Mouse (Mus musculus): ENCODE results near the gene Hebp2. TPM values are rescaled to one million over a fixed set of nuclear protein-coding genes. Genes with fewer than 3 reads are reported as not detected.

The Hebp2 gene
- polyA plus RNA-seq, 1 experiment from 2014 or later = 10.8 TPM

DNA sequence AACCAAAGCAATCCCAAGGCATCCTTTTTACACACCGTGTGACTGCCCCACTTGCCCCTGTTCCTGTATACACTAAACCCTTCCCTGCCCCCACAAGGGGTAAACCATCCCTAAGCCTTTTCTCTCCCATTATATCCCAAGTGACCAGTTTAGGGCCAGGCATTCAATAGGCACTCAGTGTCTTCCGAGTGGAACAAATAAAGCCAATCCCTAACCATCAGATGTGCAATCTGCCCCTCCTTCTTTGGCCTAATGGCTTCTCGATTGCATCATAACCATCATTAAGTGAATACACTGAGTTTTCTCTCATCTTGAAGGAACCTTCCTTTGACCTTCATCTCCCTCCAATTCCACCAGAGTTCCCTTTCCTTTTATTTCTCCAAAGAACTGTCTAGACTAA is 43.9 kb downstream of the Hebp2 start:
- Histone ChIP-seq H3K27ac (ENCODE audit: low read length) (no peak overlapping the region), H3K4me3 (ENCODE audit: low read depth, low read length) (no peak overlapping the region), H3K36me3 (ENCODE audit: control insufficient read depth, insufficient read depth, low read length) (no peaks in the 10 kb centered on the region), H3K4me1 (ENCODE audit: control insufficient read depth, insufficient read depth, low read length) (peaks cover 17% of the 10 kb centered on the region; the same call in 1 of the 2 replicates), H3K27me3 (ENCODE audit: control insufficient read depth, insufficient read depth, low read depth, low read length) (no peaks in the 10 kb centered on the region), H3K9me3 (replicated peaks; ENCODE audit: control insufficient read depth, low read length, poor library complexity, severe bottlenecking) (no peaks in the 10 kb centered on the region), H3K9ac (ENCODE audit: low read depth, low read length) (no peak overlapping the region), H3K4me2 (ENCODE audit: low read length) (no peak overlapping the region)
- no peak for ATAC-seq
- WGBS = 61% methylated on average over 3 of the region's 3 CpGs

DNA sequence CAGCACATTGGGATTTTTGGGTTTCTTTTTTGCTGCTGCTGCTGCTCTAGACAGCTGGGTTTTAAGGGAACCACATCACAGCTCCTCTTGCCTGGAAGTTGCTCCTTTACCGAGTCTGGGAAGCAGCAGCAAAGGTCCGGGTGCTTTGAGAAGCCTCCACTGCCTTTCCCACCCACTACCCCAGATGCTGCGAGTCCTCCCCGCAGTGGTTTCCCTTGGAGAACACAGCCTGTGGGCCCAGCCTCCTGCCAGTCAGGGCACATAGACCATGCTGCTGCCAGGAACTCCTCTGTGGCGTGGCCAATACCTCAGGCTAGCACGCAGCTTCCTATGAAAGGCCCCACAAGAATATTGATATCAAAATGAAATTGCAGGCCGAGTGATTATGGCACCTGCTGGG is 48.8 kb downstream of the Hebp2 start:
- WGBS = 74% methylated on average over 7 of the region's 7 CpGs
- Histone ChIP-seq H3K4me2 (ENCODE audit: low read length) (no peak overlapping the region), H3K27ac (ENCODE audit: low read length) (no peak overlapping the region), H3K36me3 (ENCODE audit: control insufficient read depth, insufficient read depth, low read length) (no peaks in the 10 kb centered on the region), H3K27me3 (ENCODE audit: control insufficient read depth, insufficient read depth, low read depth, low read length) (no peaks in the 10 kb centered on the region), H3K9me3 (replicated peaks; ENCODE audit: control insufficient read depth, low read length, poor library complexity, severe bottlenecking) (no peaks in the 10 kb centered on the region), H3K9ac (ENCODE audit: low read depth, low read length) (no peak overlapping the region), H3K4me3 (ENCODE audit: low read depth, low read length) (no peak overlapping the region), H3K4me1 (ENCODE audit: control insufficient read depth, insufficient read depth, low read length) (0 out of 2 replicates have a peak, but pooled peaks cover 4% of the 10 kb centered on the region)
- ATAC-seq = no peak

DNA sequence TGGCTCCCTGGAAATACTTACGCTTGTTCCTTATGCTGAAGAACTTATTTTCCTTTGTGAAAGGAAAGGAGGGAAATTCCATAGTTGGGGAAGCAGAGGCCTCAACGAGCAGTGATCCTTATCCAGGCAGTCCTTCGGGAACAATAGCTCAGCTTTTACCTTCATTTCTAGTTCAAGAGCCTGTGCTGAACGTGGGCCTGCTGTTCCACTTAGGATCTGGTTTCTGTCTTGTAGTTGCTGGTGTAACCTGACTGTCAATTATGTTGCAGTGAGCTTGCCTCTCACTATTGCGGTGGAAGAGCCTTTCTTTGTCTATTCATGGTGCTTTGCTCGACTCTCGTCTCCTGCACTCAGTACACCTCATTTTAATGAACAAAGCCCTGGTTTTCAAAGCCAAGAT is 51.6 kb downstream of the Hebp2 start:
- Histone ChIP-seq H3K4me2 (ENCODE audit: low read length) (no peak overlapping the region), H3K4me1 (ENCODE audit: control insufficient read depth, insufficient read depth, low read length) (0 out of 2 replicates have a peak, but pooled peaks cover 4% of the 10 kb centered on the region), H3K9me3 (replicated peaks; ENCODE audit: control insufficient read depth, low read length, poor library complexity, severe bottlenecking) (no peaks in the 10 kb centered on the region), H3K27me3 (ENCODE audit: control insufficient read depth, insufficient read depth, low read depth, low read length) (no peaks in the 10 kb centered on the region), H3K4me3 (ENCODE audit: low read depth, low read length) (no peak overlapping the region), H3K27ac (ENCODE audit: low read length) (no peak overlapping the region), H3K36me3 (ENCODE audit: control insufficient read depth, insufficient read depth, low read length) (no peaks in the 10 kb centered on the region), H3K9ac (ENCODE audit: low read depth, low read length) (no peak overlapping the region)
- no peak for ATAC-seq
- 43% methylated on average over 7 of the region's 7 CpGs for WGBS

DNA sequence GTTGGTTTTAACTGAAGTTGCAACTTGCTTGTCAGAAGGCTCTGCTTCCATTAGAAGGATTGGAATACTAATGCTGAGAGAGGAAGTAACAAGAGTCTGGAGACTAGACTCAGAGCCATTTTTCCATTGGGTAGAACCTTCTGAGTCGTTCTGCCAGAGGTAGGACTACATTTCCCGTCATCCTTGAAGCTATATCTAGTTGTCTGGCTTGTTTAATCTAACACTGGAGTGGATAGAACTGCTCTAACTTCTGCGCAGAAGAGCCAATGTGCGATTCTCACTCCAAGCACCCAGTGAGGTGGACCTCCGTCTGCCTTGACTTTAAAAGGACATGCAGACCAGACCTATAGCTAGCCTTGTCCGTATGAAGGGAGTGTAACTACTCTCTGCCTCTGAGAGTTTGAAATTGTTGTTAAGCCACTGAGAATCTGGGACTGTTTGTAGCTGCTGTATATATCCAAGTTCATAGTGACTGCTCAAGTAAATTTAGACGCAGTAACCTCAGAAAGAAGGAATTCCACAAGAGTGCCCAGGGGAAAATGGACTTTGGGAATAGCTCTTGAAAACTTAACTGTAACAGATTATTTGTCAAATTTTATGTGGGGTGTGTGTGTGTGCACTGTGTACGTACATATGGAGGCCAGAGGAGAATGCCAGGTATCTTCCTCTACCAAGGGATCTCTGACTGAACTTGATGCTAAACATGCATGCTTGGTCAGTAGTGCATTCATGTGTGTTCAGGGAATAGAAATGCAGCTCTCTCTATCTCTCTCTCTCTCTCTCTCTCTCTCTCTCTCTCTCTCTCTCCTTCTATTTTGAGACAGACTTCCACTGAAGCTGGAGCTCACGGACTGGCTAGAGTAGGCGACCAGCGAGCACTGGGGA is 52.6 kb downstream of the Hebp2 start:
- H3K9me3 ChIP-seq (replicated peaks; ENCODE audit: control insufficient read depth, low read length, poor library complexity, severe bottlenecking) = no peaks in the 10 kb centered on the region
- no peak overlapping the region for H3K9ac ChIP-seq (ENCODE audit: low read depth, low read length)
- WGBS = 92% methylated on average over 11 of the region's 11 CpGs

DNA sequence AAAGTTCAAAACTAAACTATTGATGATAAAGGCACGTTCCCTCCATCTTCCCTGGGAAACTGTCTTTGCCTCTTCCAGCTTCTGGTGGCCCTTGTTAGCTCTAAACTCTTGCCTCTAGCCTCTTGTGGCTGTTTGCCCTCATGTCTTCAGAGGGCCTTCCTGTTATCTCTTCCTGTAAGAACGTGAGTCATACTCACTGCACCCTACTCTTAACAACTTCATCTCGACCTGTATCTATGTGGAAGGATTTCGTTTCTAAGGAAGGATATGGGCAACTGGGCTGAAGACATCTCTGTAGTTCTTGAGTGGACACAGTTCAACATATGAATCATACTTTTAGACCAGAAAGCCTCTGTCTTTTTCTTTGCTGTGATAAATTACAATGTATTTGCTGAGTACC is 53.9 kb downstream of the Hebp2 start:
- Histone ChIP-seq H3K4me1 (ENCODE audit: control insufficient read depth, insufficient read depth, low read length) (no peaks in the 10 kb centered on the region), H3K9me3 (replicated peaks; ENCODE audit: control insufficient read depth, low read length, poor library complexity, severe bottlenecking) (no peaks in the 10 kb centered on the region), H3K27me3 (ENCODE audit: control insufficient read depth, insufficient read depth, low read depth, low read length) (no peaks in the 10 kb centered on the region), H3K9ac (ENCODE audit: low read depth, low read length) (no peak overlapping the region), H3K4me2 (ENCODE audit: low read length) (no peak overlapping the region), H3K27ac (ENCODE audit: low read length) (no peak overlapping the region), H3K36me3 (ENCODE audit: control insufficient read depth, insufficient read depth, low read length) (no peaks in the 10 kb centered on the region), H3K4me3 (ENCODE audit: low read depth, low read length) (no peak overlapping the region)
- ATAC-seq = no peak
- 87% methylated on average over 4 of the region's 4 CpGs for WGBS

More for the DNA sequence above, 52.6 kb downstream of the Hebp2 start:
- Histone ChIP-seq H3K36me3 (ENCODE audit: control insufficient read depth, insufficient read depth, low read length) (no peaks in the 10 kb centered on the region), H3K27ac (ENCODE audit: low read length) (no peak overlapping the region), H3K4me3 (ENCODE audit: low read depth, low read length) (no peak overlapping the region), H3K4me2 (ENCODE audit: low read length) (no peak overlapping the region), H3K27me3 (ENCODE audit: control insufficient read depth, insufficient read depth, low read depth, low read length) (no peaks in the 10 kb centered on the region), H3K4me1 (ENCODE audit: control insufficient read depth, insufficient read depth, low read length) (0 out of 2 replicates have a peak, but pooled peaks cover 4% of the 10 kb centered on the region)
- no peak for ATAC-seq

DNA sequence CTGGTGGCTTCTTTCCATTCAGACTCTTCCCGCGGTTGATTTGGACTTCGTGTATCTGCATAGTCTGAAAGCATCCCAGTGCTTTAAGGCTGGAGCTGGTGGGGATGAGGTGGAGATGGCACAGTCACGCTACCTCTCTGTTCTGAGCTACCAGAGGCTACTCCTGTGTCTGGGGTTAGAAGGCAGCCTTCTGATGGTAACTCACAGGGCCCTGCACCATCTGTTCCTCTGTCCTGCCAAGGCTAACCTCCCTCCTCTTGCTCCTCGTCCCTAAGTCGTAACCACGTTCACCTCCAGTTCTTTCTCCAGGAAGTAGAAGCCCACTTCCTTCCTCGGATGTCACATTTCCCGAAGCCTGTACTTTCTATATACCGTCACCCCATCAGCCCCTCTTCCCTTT is 55.9 kb downstream of the Hebp2 start:
- H3K36me3 ChIP-seq (ENCODE audit: control insufficient read depth, insufficient read depth, low read length) = no peaks in the 10 kb centered on the region
- H3K27me3 ChIP-seq (ENCODE audit: control insufficient read depth, insufficient read depth, low read depth, low read length) = no peaks in the 10 kb centered on the region
- H3K27ac ChIP-seq (ENCODE audit: low read length) = no peak overlapping the region
- H3K9ac ChIP-seq (ENCODE audit: low read depth, low read length) = no peak overlapping the region
- H3K4me3 ChIP-seq (ENCODE audit: low read depth, low read length) = no peak overlapping the region
- H3K4me2 ChIP-seq (ENCODE audit: low read length) = no peak overlapping the region
- ATAC-seq = no peak
- H3K4me1 ChIP-seq (ENCODE audit: control insufficient read depth, insufficient read depth, low read length) = no peaks in the 10 kb centered on the region
- no peaks in the 10 kb centered on the region for H3K9me3 ChIP-seq (replicated peaks; ENCODE audit: control insufficient read depth, low read length, poor library complexity, severe bottlenecking)
- WGBS = 90% methylated on average over 10 of the region's 10 CpGs

Other genes starting within 250 kb of the Hebp2 start
- gene Nhsl1, start 227.1 kb downstream of the Hebp2 start, polyA plus RNA-seq (2015; fragmentation: Nextera tagmentation; extraction: Ambion mirVana) = 9.2 and 11.5 TPM in 2 replicates
- gene Arfgef3, start 197.9 kb upstream of the Hebp2 start, polyA plus RNA-seq (2015; fragmentation: Nextera tagmentation; extraction: Ambion mirVana) = 7.9 and 8.2 TPM in 2 replicates
- gene Gm4922, start 240.7 kb upstream of the Hebp2 start, polyA plus RNA-seq (2015; fragmentation: Nextera tagmentation; extraction: Ambion mirVana) = 0.39 TPM in 2 replicates